Mouse (Mus musculus) liver, postnatal 0 days (tissue): ENCODE results near the gene Frmpd1. TPM values are rescaled to one million over a fixed set of nuclear protein-coding genes. Genes with fewer than 3 reads are reported as not detected.

Source experiments
- ATAC-seq: fragments of 200-750 bp; cut with Nextera tagmentation; 2 replicates; pipeline ENCODE4 v1.8.0; 2017; ENCODE audit warnings: mild to moderate bottlenecking, moderate library complexity
- DNase-seq: peaks from one replicate; pipeline ENCODE4 v3.0.0-alpha.2; 2016
- H3K27ac ChIP-seq: fragments of 300-500 bp; sonication (generic); 2 replicates; pipeline ENCODE4 v1.5.1; 2014; ENCODE audit warnings: antibody characterized with exemption, moderate library complexity, mild to moderate bottlenecking, low read depth
- H3K27me3 ChIP-seq: fragments of 300-500 bp; sonication (generic); 2 replicates; pipeline ENCODE4 v1.6.1; 2014; ENCODE audit warnings: low read length, control low read depth, mixed read lengths; ENCODE audit not compliant: insufficient read depth
- H3K36me3 ChIP-seq: fragments of 300-500 bp; sonication (generic); replicated peaks from 2 replicates; pipeline ENCODE4 v1.6.1; 2014; ENCODE audit warnings: mild to moderate bottlenecking, control low read depth, low read length, moderate library complexity, mixed read lengths; ENCODE audit not compliant: insufficient read depth
- H3K4me1 ChIP-seq: fragments of 300-500 bp; sonication (generic); 2 replicates; pipeline ENCODE4 v1.6.1; 2014; ENCODE audit warnings: antibody characterized with exemption, mild to moderate bottlenecking, control low read depth; ENCODE audit not compliant: insufficient read depth
- H3K4me2 ChIP-seq: fragments of 300-500 bp; sonication (generic); 2 replicates; pipeline ENCODE4 v1.6.1; 2014; ENCODE audit warnings: low read depth, mild to moderate bottlenecking, low read length, moderate library complexity, mixed read lengths
- H3K4me3 ChIP-seq: fragments of 300-500 bp; sonication (generic); 2 replicates; pipeline ENCODE4 v1.5.1; 2014; ENCODE audit warnings: low read depth, low read length
- H3K9ac ChIP-seq: fragments of 300-500 bp; sonication (generic); replicated peaks from 2 replicates; pipeline ENCODE4 v1.6.1; 2014; ENCODE audit warnings: mild to moderate bottlenecking, moderate library complexity
- H3K9me3 ChIP-seq: fragments of 300-500 bp; sonication (generic); 2 replicates; pipeline ENCODE4 v1.6.1; 2016; ENCODE audit warnings: mild to moderate bottlenecking, control low read depth, low read length, mixed read lengths
- CTCF ChIP-seq: sonication (generic); IDR thresholded peaks from 2 replicates; pipeline ENCODE4 v1.5.1; 2016; ENCODE audit warnings: antibody characterized with exemption, low read depth
- EP300 ChIP-seq: IDR thresholded peaks from 2 replicates; pipeline ENCODE4 v1.6.1; 2016; ENCODE audit warnings: antibody characterized with exemption, low read depth, mild to moderate bottlenecking
- WGBS: fragments of 180-500 bp; shearing (Covaris S2); extraction: QIAGEN DNeasy Blood & Tissue Kit; methylation state at CpG from one replicate; pipeline ENCODE4 v1.1.7; 2014; ENCODE audit not compliant: insufficient replicate concordance; 5-methylcytosine and 5-hydroxymethylcytosine counted together
- polyA plus RNA-seq: library from polyadenylated mRNA; unstranded; fragments of >200 nt; fragmentation: Nextera tagmentation; extraction: Ambion mirVana; gene quantifications from 2 replicates; pipeline ENCODE4 v1.2.1, GENCODE M21; 2015

Frmpd1 gene
- polyA plus RNA-seq, 1 experiment from 2014 or later, result 0.04 TPM

DNA sequence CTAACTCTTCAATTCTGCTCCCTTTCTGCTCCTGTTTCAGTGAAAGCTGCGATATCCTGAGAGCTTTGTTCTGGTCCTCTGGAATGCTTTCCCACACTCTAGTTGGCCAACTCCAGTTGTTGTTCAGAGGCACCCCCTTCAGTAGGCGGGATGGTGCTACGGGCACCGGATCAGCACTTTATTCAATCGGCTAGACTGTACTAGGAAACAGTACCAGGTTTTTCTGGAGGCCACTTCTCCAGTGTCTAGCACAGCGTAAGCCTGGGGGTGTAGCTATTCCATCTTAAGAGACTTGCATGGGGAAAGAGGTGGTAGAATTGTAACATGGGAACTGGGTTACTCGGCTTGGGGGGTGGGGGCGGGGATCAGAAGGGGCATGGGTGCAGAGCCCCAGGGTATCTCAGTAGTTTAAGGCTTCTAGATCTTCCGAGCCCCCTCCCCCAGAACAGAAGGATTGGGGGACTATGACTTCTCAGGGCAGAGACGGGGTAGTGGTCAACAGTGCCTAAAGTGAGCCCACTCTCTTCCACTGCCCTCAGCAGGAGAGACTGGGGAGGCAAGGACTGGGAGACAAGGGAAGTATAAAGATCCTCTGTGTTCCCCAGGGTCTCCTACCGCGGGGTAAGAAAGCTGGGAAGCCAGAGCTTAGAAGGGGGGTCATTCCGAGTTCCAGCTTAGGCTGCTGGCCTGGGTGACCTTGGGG is 706 bp upstream of the Frmpd1 start:
- H3K4me2 ChIP-seq, result peak overlapping the region; percentile 94
- DNase-seq (no peak), ATAC-seq (no peak)
- no peaks in the 10 kb centered on the region for H3K9me3 ChIP-seq
- WGBS, result 33% methylated on average over 13 of the region's 13 CpGs
- H3K9ac ChIP-seq, result 0 out of 2 replicates have a peak overlapping the region, but pooled peaks have one; percentile 16
- H3K4me1 ChIP-seq, result peaks cover 11% of the 10 kb centered on the region
- no peak overlapping the region for H3K27ac ChIP-seq
- H3K36me3 ChIP-seq, result no peaks in the 10 kb centered on the region
- H3K4me3 ChIP-seq, result peak overlapping the region; percentile 52
- TF ChIP-seq EP300 (no peak), CTCF (no peak)
- H3K27me3 ChIP-seq, result peaks cover 41% of the 10 kb centered on the region

GRCm38 (mm10) chr4:45185331-45185669 is 625 bp downstream of the Frmpd1 start:
- H3K27me3 ChIP-seq, result peaks cover 41% of the 10 kb centered on the region
- peak overlapping the region; percentile 94 for H3K4me2 ChIP-seq
- TF ChIP-seq CTCF (no peak), EP300 (no peak)
- H3K27ac ChIP-seq, result no peak overlapping the region
- H3K9me3 ChIP-seq, result no peaks in the 10 kb centered on the region
- H3K4me3 ChIP-seq, result peak overlapping the region; percentile 52
- ATAC-seq (no peak), DNase-seq (no peak)
- H3K4me1 ChIP-seq, result peaks cover 11% of the 10 kb centered on the region
- 2% methylated on average over 10 of the region's 10 CpGs for WGBS
- no peak overlapping the region for H3K9ac ChIP-seq
- H3K36me3 ChIP-seq, result no peaks in the 10 kb centered on the region

DNA sequence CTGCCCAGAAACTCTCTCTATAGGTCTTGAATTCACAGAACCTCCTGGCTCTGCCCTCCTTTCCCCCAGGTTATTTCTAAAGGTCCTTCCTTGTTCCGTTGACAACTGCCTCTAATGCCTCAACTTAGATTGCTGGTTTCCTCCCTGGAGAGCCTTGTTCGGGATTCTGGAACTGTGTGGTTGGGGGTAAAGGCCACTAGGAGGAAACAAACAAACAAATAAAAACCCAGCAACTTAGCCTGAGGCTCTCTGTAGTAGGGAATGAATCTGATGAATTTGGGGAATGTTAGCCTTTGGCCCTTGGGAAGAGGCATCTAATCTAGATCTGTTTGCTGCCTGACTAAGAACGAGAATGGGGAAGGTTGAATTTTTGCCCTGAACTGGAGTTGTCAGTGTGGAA is 13.6 kb downstream of the Frmpd1 start:
- no peak for TF ChIP-seq CTCF
- no peak for TF ChIP-seq EP300
- no peaks in the 10 kb centered on the region for H3K36me3 ChIP-seq

DNA sequence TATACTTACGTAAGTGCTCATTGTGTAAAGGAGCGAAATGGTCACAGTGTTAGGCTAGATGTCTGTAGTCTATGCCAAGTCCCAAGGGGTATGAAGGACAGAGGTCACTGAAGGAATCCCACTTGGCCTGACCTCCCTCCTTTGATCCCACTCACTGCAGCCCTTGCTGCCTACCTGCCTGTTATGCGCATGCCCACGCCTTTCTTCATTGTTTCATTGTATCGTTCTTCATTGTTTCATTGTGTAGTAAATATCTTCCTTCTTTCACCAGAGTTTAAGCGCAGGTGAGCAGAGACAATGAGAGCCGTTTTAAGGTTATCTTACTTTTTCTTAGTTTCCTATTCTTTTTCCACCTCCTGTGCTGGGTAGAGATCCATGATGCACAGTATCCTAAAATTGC is 18.6 kb downstream of the Frmpd1 start:
- DNase-seq (no peak), ATAC-seq (no peak)
- no peaks in the 10 kb centered on the region for H3K9me3 ChIP-seq
- TF ChIP-seq CTCF (no peak), EP300 (no peak)
- WGBS, result 77% methylated on average over 7 of the region's 7 CpGs
- no peaks in the 10 kb centered on the region for H3K27me3 ChIP-seq
- H3K9ac ChIP-seq, result no peak overlapping the region
- no peak overlapping the region for H3K4me3 ChIP-seq
- H3K4me2 ChIP-seq, result no peak overlapping the region
- no peak overlapping the region for H3K27ac ChIP-seq
- no peaks in the 10 kb centered on the region for H3K36me3 ChIP-seq
- H3K4me1 ChIP-seq, result no peaks in the 10 kb centered on the region

More for the DNA sequence above, 13.6 kb downstream of the Frmpd1 start:
- no peak for DNase-seq
- H3K4me3 ChIP-seq, result no peak overlapping the region
- ATAC-seq, result no peak
- H3K9me3 ChIP-seq, result no peaks in the 10 kb centered on the region
- H3K4me1 ChIP-seq, result no peaks in the 10 kb centered on the region
- H3K27ac ChIP-seq, result no peak overlapping the region
- 53% methylated on average over 3 of the region's 3 CpGs for WGBS
- no peaks in the 10 kb centered on the region for H3K27me3 ChIP-seq
- no peak overlapping the region for H3K4me2 ChIP-seq
- no peak overlapping the region for H3K9ac ChIP-seq

DNA sequence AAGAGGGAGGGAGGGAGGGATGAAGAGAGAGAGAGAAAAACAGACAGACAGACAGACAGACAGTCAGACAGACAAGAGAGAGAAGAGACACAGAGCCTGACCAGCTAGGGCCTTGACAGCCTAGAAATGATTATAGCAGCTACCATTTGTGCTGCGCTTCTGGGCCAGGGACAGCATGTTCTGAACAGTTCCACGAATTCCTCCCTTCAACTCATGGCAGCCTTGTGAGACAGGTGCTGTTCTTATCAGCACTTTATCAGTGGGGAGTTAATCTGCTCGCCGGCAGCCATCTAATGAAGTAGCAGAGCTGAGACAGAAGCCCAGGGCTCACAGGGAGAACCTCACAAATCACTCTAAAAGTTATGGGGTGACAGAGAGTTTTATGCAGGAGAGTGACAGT is 22.8 kb downstream of the Frmpd1 start:
- Histone ChIP-seq H3K9me3 (no peaks in the 10 kb centered on the region), H3K4me1 (no peaks in the 10 kb centered on the region), H3K4me2 (no peak overlapping the region), H3K9ac (no peak overlapping the region), H3K36me3 (no peaks in the 10 kb centered on the region), H3K27me3 (no peaks in the 10 kb centered on the region), H3K4me3 (no peak overlapping the region), H3K27ac (no peak overlapping the region)
- TF ChIP-seq CTCF, result no peak
- TF ChIP-seq EP300, result no peak
- ATAC-seq, result no peak
- DNase-seq, result no peak
- 37% methylated on average over 4 of the region's 4 CpGs for WGBS

GRCm38 (mm10) chr4:45208832-45209363 is 24.2 kb downstream of the Frmpd1 start:
- Histone ChIP-seq H3K9me3 (no peaks in the 10 kb centered on the region), H3K9ac (no peak overlapping the region), H3K4me2 (no peak overlapping the region), H3K27ac (no peak overlapping the region), H3K4me3 (no peak overlapping the region), H3K36me3 (no peaks in the 10 kb centered on the region), H3K27me3 (no peaks in the 10 kb centered on the region), H3K4me1 (no peaks in the 10 kb centered on the region)
- 76% methylated on average over 12 of the region's 12 CpGs for WGBS
- ATAC-seq, result no peak
- DNase-seq, result no peak
- TF ChIP-seq EP300 (no peak), CTCF (no peak)
